In genomic region chr1:72002471-72003116, GRCm38 (mm10) we compare ENCODE assay signal across 10 mouse cellular contexts.
DNase-seq lines count a peak whose midpoint lies in the region; ATAC-seq and TF ChIP-seq lines count a peak whose summit lies in the region.
"Had no signal": no experiment of that assay in that cellular context is flagged by ENCODE, and none has a peak within 500 bp of the region (broad histone marks: within the 10 kb centered on the region; RNA-seq: fewer than 3 reads in every experiment).

No protein-coding gene starts in this region.

- TF ChIP-seq POLR2A in cerebellum, adult 2 months (IDR thresholded peaks at IDR 0.05; ENCODE audit: borderline replicate concordance, insufficient read depth, low read length): no peak

- no peaks in the 10 kb centered on the region for H3K27me3 ChIP-seq in kidney, embryonic 14.5 days (ENCODE audit: control insufficient read depth, insufficient read depth, low read length)
- H3K27me3 ChIP-seq in intestine, embryonic 16.5 days (replicated peaks; ENCODE audit: control insufficient read depth, insufficient read depth, low read length): no peaks in the 10 kb centered on the region
- no peaks in the 10 kb centered on the region for H3K27me3 ChIP-seq in cerebellum, adult 2 months (ENCODE audit: control insufficient read depth, insufficient read depth, low read length)
- no peaks in the 10 kb centered on the region for H3K27me3 ChIP-seq in forebrain, embryonic 16.5 days (replicated peaks; ENCODE audit: control insufficient read depth, insufficient read depth, low read length)

- no peaks in the 10 kb centered on the region for H3K9me3 ChIP-seq in kidney, embryonic 14.5 days (ENCODE audit: control insufficient read depth, low read length)
- H3K9me3 ChIP-seq in intestine, embryonic 16.5 days (ENCODE audit: control insufficient read depth, low read length): no peaks in the 10 kb centered on the region
- no peaks in the 10 kb centered on the region for H3K9me3 ChIP-seq in forebrain, embryonic 16.5 days (ENCODE audit: control insufficient read depth, low read length)

- no peak overlapping the region for H3K4me2 ChIP-seq in kidney, embryonic 14.5 days (replicated peaks; ENCODE audit: low read depth, low read length)
- no peak overlapping the region for H3K4me2 ChIP-seq in intestine, embryonic 16.5 days (ENCODE audit: low read depth, low read length)
- no peak overlapping the region for H3K4me2 ChIP-seq in forebrain, embryonic 16.5 days (ENCODE audit: low read length)

- no peaks in the 10 kb centered on the region for H3K36me3 ChIP-seq in kidney, embryonic 14.5 days (ENCODE audit: control insufficient read depth, insufficient read depth, low read length)
- H3K36me3 ChIP-seq in intestine, embryonic 16.5 days (ENCODE audit: control insufficient read depth, insufficient read depth, low read length): no peaks in the 10 kb centered on the region
- H3K36me3 ChIP-seq in forebrain, embryonic 16.5 days (ENCODE audit: control insufficient read depth, insufficient read depth): no peaks in the 10 kb centered on the region

- WGBS in kidney, embryonic 14.5 days: 61% methylated on average over 9 of the region's 9 CpGs
- WGBS in intestine, embryonic 16.5 days: 38% methylated on average over 9 of the region's 9 CpGs
- 77% methylated on average over 9 of the region's 9 CpGs for WGBS in cerebellum, adult 2 months
- 75% methylated on average over 9 of the region's 9 CpGs for WGBS in forebrain, embryonic 16.5 days

- no peak overlapping the region for H3K9ac ChIP-seq in kidney, embryonic 14.5 days (ENCODE audit: low read depth, low read length)
- H3K9ac ChIP-seq in intestine, embryonic 16.5 days (ENCODE audit: low read depth, low read length): no peak overlapping the region
- H3K9ac ChIP-seq in forebrain, embryonic 16.5 days (replicated peaks; ENCODE audit: low read depth, low read length): no peak overlapping the region
- H3K9ac ChIP-seq: liver, embryonic 14.5 days had no signal

- H3K4me1 ChIP-seq in kidney, embryonic 14.5 days (ENCODE audit: control insufficient read depth, insufficient read depth, low read length): no peaks in the 10 kb centered on the region
- 0 out of 2 replicates have a peak, but pooled peaks cover 4% of the 10 kb centered on the region for H3K4me1 ChIP-seq in intestine, embryonic 16.5 days (ENCODE audit: control insufficient read depth, insufficient read depth, low read length)
- no peaks in the 10 kb centered on the region for H3K4me1 ChIP-seq in cerebellum, adult 2 months (ENCODE audit: control insufficient read depth, insufficient read depth, low read length)
- H3K4me1 ChIP-seq in forebrain, embryonic 16.5 days (replicated peaks; ENCODE audit: control insufficient read depth, insufficient read depth, low read length): peaks cover 7% of the 10 kb centered on the region

- TF ChIP-seq CTCF in cerebellum, adult 2 months (IDR thresholded peaks at IDR 0.05; ENCODE audit: borderline replicate concordance, insufficient read depth, low read depth, low read length): no peak

- DNase-seq in kidney, adult 8-10 months: no peak
- peak; percentile 90 for DNase-seq in brain, adult 2 months (ENCODE audit: low read depth, low spot score)
- no peak for DNase-seq in cerebellum, adult 2 months
- DNase-seq in cerebellum, adult 9-11 months: no peak

- ATAC-seq in kidney, embryonic 14.5 days (ENCODE audit: low FRiP score, low TSS enrichment): peak; percentile 80
- peak; percentile 93 for ATAC-seq in intestine, embryonic 16.5 days
- peak; percentile 57; the same call in 1 of the 2 replicates for ATAC-seq in megakaryocyte-erythroid progenitor cell, adult 5-6 weeks (replicated peaks; ENCODE audit: low FRiP score, low TSS enrichment, poor library complexity, severe bottlenecking)
- no peak for ATAC-seq in forebrain, embryonic 16.5 days

- no peak overlapping the region for H3K4me3 ChIP-seq in kidney, embryonic 14.5 days (ENCODE audit: low read length)
- H3K4me3 ChIP-seq in intestine, embryonic 16.5 days (ENCODE audit: low read length): no peak overlapping the region
- H3K4me3 ChIP-seq in cerebellum, adult 2 months (replicated peaks; ENCODE audit: insufficient read depth, low read depth, low read length): no peak overlapping the region
- H3K4me3 ChIP-seq in forebrain, embryonic 16.5 days (replicated peaks; ENCODE audit: low read length): no peak overlapping the region
- H3K4me3 ChIP-seq: erythroblast, embryonic 14.5 days had no signal

- peak overlapping the region; percentile 79 for H3K27ac ChIP-seq in kidney, embryonic 14.5 days (ENCODE audit: low read depth, low read length)
- H3K27ac ChIP-seq in intestine, embryonic 16.5 days (ENCODE audit: low read length): peak overlapping the region; percentile 39; the same call in 1 of the 2 replicates
- no peak overlapping the region for H3K27ac ChIP-seq in cerebellum, adult 2 months (ENCODE audit: insufficient read depth, low read length)
- H3K27ac ChIP-seq in forebrain, embryonic 16.5 days (ENCODE audit: low read length): no peak overlapping the region
- H3K27ac ChIP-seq: liver, embryonic 14.5 days had no signal

Comparison
In these comparisons a context has a peak if more than half of its experiments do, and no peak if none do; other contexts are left out.
1. H3K27ac ChIP-seq: peak in kidney, embryonic 14.5 days (single experiment) and intestine, embryonic 16.5 days (single experiment); none in cerebellum, adult 2 months (single experiment) and forebrain, embryonic 16.5 days (single experiment).